Mouse (Mus musculus): ENCODE data around the gene B3galnt2. TPM values are rescaled to one million over a fixed set of nuclear protein-coding genes. Genes with fewer than 3 reads are reported as not detected.

B3galnt2 gene
- polyA plus RNA-seq, 2 experiments: 20.0 to 20.5 TPM

GRCm38 (mm10) chr13:13954931-13955330, 662 bp downstream of the B3galnt2 start:
- Histone ChIP-seq H3K4me3 (ENCODE audit: insufficient read depth in 1 of 2, low read depth in 2 of 2, low read length in 2 of 2) (peak overlapping the region; percentile 78 to 95), H3K9ac (replicated peaks) (peak overlapping the region; percentile 91), H3K27ac (peak overlapping the region; percentile 75), H3K4me2 (ENCODE audit: low read depth) (peak overlapping the region; percentile 88), H3K4me1 (replicated peaks; ENCODE audit: control insufficient read depth in 2 of 2, insufficient read depth in 2 of 2, low read length in 1 of 2) (peaks cover 11 to 24% of the 10 kb centered on the region in 2 experiments), H3K27me3 (ENCODE audit: control insufficient read depth, insufficient read depth, low read length) (no peaks in the 10 kb centered on the region), H3K9me3 (ENCODE audit: control insufficient read depth, low read length) (no peaks in the 10 kb centered on the region), H3K36me3 (replicated peaks; ENCODE audit: control insufficient read depth, insufficient read depth, low read depth) (no peaks in the 10 kb centered on the region; the same call in 1 of the 2 replicates)
- under 1% methylated on average over 29 of the region's 29 CpGs for WGBS (ENCODE audit: insufficient replicate concordance)
- DNase-seq (ENCODE audit: low read depth in 3 of 3, low spot score in 3 of 3) (peak in 2 of 3 experiments; percentile 22 to 47), ATAC-seq (ENCODE audit: insufficient read depth) (peak; percentile 61)
- TF ChIP-seq CTCF (IDR thresholded peaks at IDR 0.05; ENCODE audit: low read depth) (no peak), EP300 (IDR thresholded peaks at IDR 0.05; ENCODE audit: low read depth) (no peak)

GRCm38 (mm10) chr13:13956686-13957085, 2.4 kb downstream of the B3galnt2 start:
- Histone ChIP-seq H3K4me1 (replicated peaks; ENCODE audit: control insufficient read depth in 2 of 2, insufficient read depth in 2 of 2, low read length in 1 of 2) (peaks cover 12 to 24% of the 10 kb centered on the region in 2 experiments), H3K27ac (no peak overlapping the region)
- WGBS (ENCODE audit: insufficient replicate concordance): 73% methylated on average over 4 of the region's 4 CpGs

GRCm38 (mm10) chr13:13960211-13960610, 5.9 kb downstream of the B3galnt2 start:
- Histone ChIP-seq H3K4me2 (ENCODE audit: low read depth) (no peak overlapping the region), H3K9me3 (ENCODE audit: control insufficient read depth, low read length) (no peaks in the 10 kb centered on the region), H3K4me1 (replicated peaks; ENCODE audit: control insufficient read depth in 2 of 2, insufficient read depth in 2 of 2, low read length in 1 of 2) (peaks cover 13 to 18% of the 10 kb centered on the region in 2 experiments), H3K27ac (no peak overlapping the region), H3K27me3 (ENCODE audit: control insufficient read depth, insufficient read depth, low read length) (no peaks in the 10 kb centered on the region), H3K36me3 (replicated peaks; ENCODE audit: control insufficient read depth, insufficient read depth, low read depth) (no peaks in the 10 kb centered on the region; the same call in 1 of the 2 replicates), H3K9ac (replicated peaks) (no peak overlapping the region), H3K4me3 (ENCODE audit: insufficient read depth in 1 of 2, low read depth in 2 of 2, low read length in 2 of 2) (no peak overlapping the region)
- TF ChIP-seq EP300 (IDR thresholded peaks at IDR 0.05; ENCODE audit: low read depth): no peak
- TF ChIP-seq CTCF (IDR thresholded peaks at IDR 0.05; ENCODE audit: low read depth): no peak
- no peak for ATAC-seq (ENCODE audit: insufficient read depth)
- DNase-seq (ENCODE audit: low read depth in 3 of 3, low spot score in 3 of 3): no peak
- WGBS (ENCODE audit: insufficient replicate concordance): 77% methylated on average over 4 of the region's 4 CpGs

More at GRCm38 (mm10) chr13:13956686-13957085, 2.4 kb downstream of the B3galnt2 start:
- H3K9ac ChIP-seq (replicated peaks): no peak overlapping the region
- no peak for ATAC-seq (ENCODE audit: insufficient read depth)
- no peaks in the 10 kb centered on the region for H3K27me3 ChIP-seq (ENCODE audit: control insufficient read depth, insufficient read depth, low read length)
- H3K4me3 ChIP-seq (ENCODE audit: insufficient read depth in 1 of 2, low read depth in 2 of 2, low read length in 2 of 2): peak overlapping the region in 1 of 2 experiments; percentile 4; a peak in 1 of 4 replicates
- TF ChIP-seq EP300 (IDR thresholded peaks at IDR 0.05; ENCODE audit: low read depth): no peak
- TF ChIP-seq CTCF (IDR thresholded peaks at IDR 0.05; ENCODE audit: low read depth): no peak
- H3K36me3 ChIP-seq (replicated peaks; ENCODE audit: control insufficient read depth, insufficient read depth, low read depth): no peaks in the 10 kb centered on the region; the same call in 1 of the 2 replicates
- H3K4me2 ChIP-seq (ENCODE audit: low read depth): peak overlapping the region; percentile 88
- H3K9me3 ChIP-seq (ENCODE audit: control insufficient read depth, low read length): no peaks in the 10 kb centered on the region
- DNase-seq (ENCODE audit: low read depth in 3 of 3, low spot score in 3 of 3): no peak

- Histone ChIP-seq H3K36me3 (replicated peaks; ENCODE audit: control insufficient read depth, insufficient read depth, low read depth) (no peaks in the 10 kb centered on the region; the same call in 1 of the 2 replicates), H3K27ac (no peak overlapping the region), H3K9me3 (ENCODE audit: control insufficient read depth, low read length) (no peaks in the 10 kb centered on the region), H3K4me2 (ENCODE audit: low read depth) (no peak overlapping the region), H3K9ac (replicated peaks) (no peak overlapping the region), H3K4me1 (replicated peaks; ENCODE audit: control insufficient read depth in 2 of 2, insufficient read depth in 2 of 2, low read length in 1 of 2) (peaks cover 13 to 17% of the 10 kb centered on the region in 2 experiments), H3K27me3 (ENCODE audit: control insufficient read depth, insufficient read depth, low read length) (no peaks in the 10 kb centered on the region), H3K4me3 (ENCODE audit: insufficient read depth in 1 of 2, low read depth in 2 of 2, low read length in 2 of 2) (no peak overlapping the region)
- no peak for ATAC-seq (ENCODE audit: insufficient read depth)
- WGBS (ENCODE audit: insufficient replicate concordance): 59% methylated on average over 4 of the region's 4 CpGs
- TF ChIP-seq CTCF (IDR thresholded peaks at IDR 0.05; ENCODE audit: low read depth): no peak
- TF ChIP-seq EP300 (IDR thresholded peaks at IDR 0.05; ENCODE audit: low read depth): no peak
- no peak for DNase-seq (ENCODE audit: low read depth in 3 of 3, low spot score in 3 of 3)
These were observed 6.8 kb downstream of the B3galnt2 start for GRCm38 (mm10) chr13:13961046-13961445.

- Histone ChIP-seq H3K4me1 (replicated peaks; ENCODE audit: control insufficient read depth in 2 of 2, insufficient read depth in 2 of 2, low read length in 1 of 2) (peaks cover 17 to 28% of the 10 kb centered on the region in 2 experiments), H3K4me3 (ENCODE audit: insufficient read depth in 1 of 2, low read depth in 2 of 2, low read length in 2 of 2) (no peak overlapping the region), H3K9me3 (ENCODE audit: control insufficient read depth, low read length) (no peaks in the 10 kb centered on the region), H3K36me3 (replicated peaks; ENCODE audit: control insufficient read depth, insufficient read depth, low read depth) (peaks cover 9% of the 10 kb centered on the region), H3K9ac (replicated peaks) (no peak overlapping the region; the same call in 1 of the 2 replicates), H3K27ac (no peak overlapping the region), H3K27me3 (ENCODE audit: control insufficient read depth, insufficient read depth, low read length) (no peaks in the 10 kb centered on the region), H3K4me2 (ENCODE audit: low read depth) (0 out of 2 replicates have a peak overlapping the region, but pooled peaks have one; percentile 1)
- WGBS (ENCODE audit: insufficient replicate concordance): 77% methylated on average over 19 of the region's 19 CpGs
- DNase-seq (ENCODE audit: low read depth in 3 of 3, low spot score in 3 of 3): no peak
- no peak for TF ChIP-seq CTCF (IDR thresholded peaks at IDR 0.05; ENCODE audit: low read depth)
- no peak for TF ChIP-seq EP300 (IDR thresholded peaks at IDR 0.05; ENCODE audit: low read depth)
- no peak for ATAC-seq (ENCODE audit: insufficient read depth)
These were observed 11.2 kb downstream of the B3galnt2 start for GRCm38 (mm10) chr13:13965388-13965964.
